Mouse (Mus musculus): ENCODE data around the gene Scaf8. TPM values are rescaled to one million over a fixed set of nuclear protein-coding genes. Genes with fewer than 3 reads are reported as not detected.

The Scaf8 gene
- total RNA-seq, 2 experiments from 2014 or later: 58.8 to 63.6 TPM

GRCm38 (mm10) chr17:3218364-3218763, 103.6 kb downstream of the Scaf8 start:
- intact Hi-C loops (cut with DNase I): no loop called here
- no peak for DNase-seq (ENCODE audit: extremely low spot score in 1 of 2, low spot score in 2 of 2)

GRCm38 (mm10) chr17:3218916-3219315, 104.1 kb downstream of the Scaf8 start:
- Histone ChIP-seq H3K27ac (0 out of 2 replicates have a peak overlapping the region, but pooled peaks have one; percentile 4), H3K4me3 (no peak overlapping the region)
- DNase-seq (ENCODE audit: extremely low spot score in 1 of 2, low spot score in 2 of 2): peak; percentile 38 to 40
- intact Hi-C loops (cut with DNase I): no loop called here
- no peak for TF ChIP-seq CTCF (IDR thresholded peaks at IDR 0.05)

More at GRCm38 (mm10) chr17:3218364-3218763, 103.6 kb downstream of the Scaf8 start:
- Histone ChIP-seq H3K4me3 (no peak overlapping the region), H3K27ac (0 out of 2 replicates have a peak overlapping the region, but pooled peaks have one; percentile 24)
- no peak for TF ChIP-seq CTCF (IDR thresholded peaks at IDR 0.05)

GRCm38 (mm10) chr17:3220201-3220600, 105.4 kb downstream of the Scaf8 start:
- TF ChIP-seq CTCF (IDR thresholded peaks at IDR 0.05): no peak
- no peak for DNase-seq (ENCODE audit: extremely low spot score in 1 of 2, low spot score in 2 of 2)
- intact Hi-C loops (cut with DNase I): loop anchor here (5.0 kb wide), 1 partner anchor 118 kb away; no protein-coding TSS in a partner anchor
- Histone ChIP-seq H3K27ac (no peak overlapping the region), H3K4me3 (no peak overlapping the region)

GRCm38 (mm10) chr17:3223071-3223470, 108.3 kb downstream of the Scaf8 start:
- Histone ChIP-seq H3K27ac (no peak overlapping the region), H3K4me3 (no peak overlapping the region)
- DNase-seq (ENCODE audit: extremely low spot score in 1 of 2, low spot score in 2 of 2): no peak
- no peak for TF ChIP-seq CTCF (IDR thresholded peaks at IDR 0.05)
- intact Hi-C loops (cut with DNase I): loop anchor here (5.0 kb wide), 1 partner anchor 121 kb away; no protein-coding TSS in a partner anchor

- Histone ChIP-seq H3K27ac (no peak overlapping the region), H3K4me3 (no peak overlapping the region)
- DNase-seq (ENCODE audit: extremely low spot score in 1 of 2, low spot score in 2 of 2): no peak
- no peak for TF ChIP-seq CTCF (IDR thresholded peaks at IDR 0.05)
- intact Hi-C loops (cut with DNase I): loop anchor here (1.0 to 5.0 kb wide), 2 partner anchors 121 to 139 kb away; no protein-coding TSS in a partner anchor
Measured at GRCm38 (mm10) chr17:3223721-3224120, 108.9 kb downstream of the Scaf8 start.

- intact Hi-C loops (cut with DNase I): loop anchor here (1.0 to 5.0 kb wide), 2 partner anchors 122 to 140 kb away; no protein-coding TSS in a partner anchor
- no peak overlapping the region for H3K27ac ChIP-seq
- TF ChIP-seq CTCF (IDR thresholded peaks at IDR 0.05): peak; percentile 99
- no peak overlapping the region for H3K4me3 ChIP-seq
- DNase-seq (ENCODE audit: extremely low spot score in 1 of 2, low spot score in 2 of 2): peak; percentile 83 to 90
Measured at GRCm38 (mm10) chr17:3224383-3225106, 109.8 kb downstream of the Scaf8 start.

GRCm38 (mm10) chr17:3230231-3231000, 115.6 kb downstream of the Scaf8 start:
- intact Hi-C loops (cut with DNase I): loop anchor here (5.0 kb wide), 1 partner anchor 217 kb away; no protein-coding TSS in a partner anchor
- DNase-seq (ENCODE audit: extremely low spot score in 1 of 2, low spot score in 2 of 2): peak; percentile 48 to 49
- Histone ChIP-seq H3K27ac (0 out of 2 replicates have a peak overlapping the region, but pooled peaks have one; percentile 56), H3K4me3 (0 out of 2 replicates have a peak overlapping the region, but pooled peaks have one; percentile 14)
- TF ChIP-seq CTCF (IDR thresholded peaks at IDR 0.05): peak; percentile 88

- DNase-seq (ENCODE audit: extremely low spot score in 1 of 2, low spot score in 2 of 2): no peak
- Histone ChIP-seq H3K27ac (no peak overlapping the region), H3K4me3 (no peak overlapping the region)
- intact Hi-C loops (cut with DNase I): loop anchor here (5.0 kb wide), 1 partner anchor 215 kb away; no protein-coding TSS in a partner anchor
- no peak for TF ChIP-seq CTCF (IDR thresholded peaks at IDR 0.05)
Measured at GRCm38 (mm10) chr17:3232626-3233025, 117.9 kb downstream of the Scaf8 start.

GRCm38 (mm10) chr17:3243672-3244071, 128.9 kb downstream of the Scaf8 start:
- Histone ChIP-seq H3K27ac (no peak overlapping the region), H3K4me3 (no peak overlapping the region)
- no peak for TF ChIP-seq CTCF (IDR thresholded peaks at IDR 0.05)
- intact Hi-C loops (cut with DNase I): no loop called here
- no peak for DNase-seq (ENCODE audit: extremely low spot score in 1 of 2, low spot score in 2 of 2)

GRCm38 (mm10) chr17:3244881-3245739, 130.3 kb downstream of the Scaf8 start:
- no peak overlapping the region for H3K27ac ChIP-seq
- intact Hi-C loops (cut with DNase I): no loop called here
- no peak for TF ChIP-seq CTCF (IDR thresholded peaks at IDR 0.05)
- DNase-seq (ENCODE audit: extremely low spot score in 1 of 2, low spot score in 2 of 2): no peak
- no peak overlapping the region for H3K4me3 ChIP-seq
